Mouse (Mus musculus): Measurements from ENCODE around the gene Neu2. TPM values are rescaled to one million over a fixed set of nuclear protein-coding genes. Genes with fewer than 3 reads are reported as not detected.

The Neu2 gene
- polyA plus RNA-seq, 1 experiment from 2014 or later, result 1.1 TPM

GRCm38 (mm10) chr1:87534118-87534517 lies 24.4 kb downstream of the Neu2 start:
- in situ Hi-C loops (cut with MboI; ENCODE audit: low pct_unique_long_range_greater_than_20kb), result no loop called here
- CTCF ChIA-PET, result interaction anchor here (3.4 kb wide), 1 partner anchor 12 kb away, joined by 9 read pairs; no protein-coding TSS in a partner anchor
- POLR2A ChIA-PET, result no interaction called here
- TF ChIP-seq CTCF (IDR thresholded peaks at IDR 0.05), result no peak
- H3K27me3 ChIP-seq, result no peaks in the 10 kb centered on the region
- ATAC-seq (no peak), DNase-seq (ENCODE audit: low read depth, low spot score) (no peak)

- ATAC-seq, result no peak
- ChIA-PET POLR2A (no interaction called here), CTCF (no interaction called here)
- no peak for TF ChIP-seq CTCF (IDR thresholded peaks at IDR 0.05)
- DNase-seq (ENCODE audit: low read depth, low spot score), result no peak
- H3K27me3 ChIP-seq, result no peaks in the 10 kb centered on the region
- in situ Hi-C loops (cut with MboI; ENCODE audit: low pct_unique_long_range_greater_than_20kb), result no loop called here
Observed at GRCm38 (mm10) chr1:87537008-87537407, 27.3 kb downstream of the Neu2 start.

GRCm38 (mm10) chr1:87541614-87542013 lies 31.9 kb downstream of the Neu2 start:
- ChIA-PET POLR2A (interaction anchor here (0.6 kb wide), 1 partner anchor 66 kb away, joined by 3 read pairs; no protein-coding TSS in a partner anchor), CTCF (interaction anchor here (0.8 to 1.7 kb wide), 20 partner anchors 8 to 214 kb away, joined by 3 to 7 read pairs (median 4); partner anchors contain the start of genes Atg16l1, Inpp5d and Ngef)
- ATAC-seq, result peak; percentile 35
- H3K27me3 ChIP-seq, result no peaks in the 10 kb centered on the region
- in situ Hi-C loops (cut with MboI; ENCODE audit: low pct_unique_long_range_greater_than_20kb), result no loop called here
- peak; percentile 9 for DNase-seq (ENCODE audit: low read depth, low spot score)
- TF ChIP-seq CTCF (IDR thresholded peaks at IDR 0.05), result peak; percentile 78

GRCm38 (mm10) chr1:87551008-87551407 lies 41.3 kb downstream of the Neu2 start:
- H3K27me3 ChIP-seq, result no peaks in the 10 kb centered on the region
- TF ChIP-seq CTCF (IDR thresholded peaks at IDR 0.05), result no peak
- CTCF ChIA-PET, result no interaction called here
- in situ Hi-C loops (cut with MboI; ENCODE audit: low pct_unique_long_range_greater_than_20kb), result no loop called here
- POLR2A ChIA-PET, result no interaction called here
- peak; percentile 65 for DNase-seq (ENCODE audit: low read depth, low spot score)
- peak; percentile 63 for ATAC-seq

- in situ Hi-C loops (cut with MboI; ENCODE audit: low pct_unique_long_range_greater_than_20kb), result no loop called here
- no peaks in the 10 kb centered on the region for H3K27me3 ChIP-seq
- ChIA-PET POLR2A (no interaction called here), CTCF (no interaction called here)
- ATAC-seq (no peak), DNase-seq (ENCODE audit: low read depth, low spot score) (no peak)
- TF ChIP-seq CTCF (IDR thresholded peaks at IDR 0.05), result no peak
Observed at GRCm38 (mm10) chr1:87553586-87553985, 43.9 kb downstream of the Neu2 start.

GRCm38 (mm10) chr1:87562967-87563366 lies 53.3 kb downstream of the Neu2 start:
- no peak for TF ChIP-seq CTCF (IDR thresholded peaks at IDR 0.05)
- no peaks in the 10 kb centered on the region for H3K27me3 ChIP-seq
- POLR2A ChIA-PET, result no interaction called here
- CTCF ChIA-PET, result no interaction called here
- in situ Hi-C loops (cut with MboI; ENCODE audit: low pct_unique_long_range_greater_than_20kb), result no loop called here
- DNase-seq (ENCODE audit: low read depth, low spot score), result no peak
- no peak for ATAC-seq

GRCm38 (mm10) chr1:87565760-87566159 lies 56.1 kb downstream of the Neu2 start:
- ChIA-PET CTCF (interaction anchor here (1.4 kb wide), 1 partner anchor 16 kb away, joined by 4 read pairs; no protein-coding TSS in a partner anchor), POLR2A (no interaction called here)
- in situ Hi-C loops (cut with MboI; ENCODE audit: low pct_unique_long_range_greater_than_20kb), result no loop called here
- DNase-seq (ENCODE audit: low read depth, low spot score) (no peak), ATAC-seq (no peak)
- TF ChIP-seq CTCF (IDR thresholded peaks at IDR 0.05), result no peak
- no peaks in the 10 kb centered on the region for H3K27me3 ChIP-seq

GRCm38 (mm10) chr1:87568398-87568797 lies 58.7 kb downstream of the Neu2 start:
- ATAC-seq, result no peak
- ChIA-PET POLR2A (no interaction called here), CTCF (no interaction called here)
- in situ Hi-C loops (cut with MboI; ENCODE audit: low pct_unique_long_range_greater_than_20kb), result no loop called here
- no peak for DNase-seq (ENCODE audit: low read depth, low spot score)
- H3K27me3 ChIP-seq, result no peaks in the 10 kb centered on the region
- peak; percentile 54 for TF ChIP-seq CTCF (IDR thresholded peaks at IDR 0.05)

GRCm38 (mm10) chr1:87573261-87573660 lies 63.6 kb downstream of the Neu2 start:
- in situ Hi-C loops (cut with MboI; ENCODE audit: low pct_unique_long_range_greater_than_20kb), result no loop called here
- ATAC-seq (no peak), DNase-seq (ENCODE audit: low read depth, low spot score) (no peak)
- CTCF ChIA-PET, result interaction anchor here (1.4 kb wide), 1 partner anchor 31 kb away, joined by 3 read pairs; no protein-coding TSS in a partner anchor
- H3K27me3 ChIP-seq, result no peaks in the 10 kb centered on the region
- POLR2A ChIA-PET, result interaction anchor here (0.8 kb wide), 1 partner anchor 13 kb away, joined by 4 read pairs; no protein-coding TSS in a partner anchor
- TF ChIP-seq CTCF (IDR thresholded peaks at IDR 0.05), result no peak

GRCm38 (mm10) chr1:87573800-87574215 lies 64.1 kb downstream of the Neu2 start, which contains the start of gene Ngef:
TSS of gene Ngef (minus strand) at chr1:87573870.
- no peaks in the 10 kb centered on the region for H3K27me3 ChIP-seq
- in situ Hi-C loops (cut with MboI; ENCODE audit: low pct_unique_long_range_greater_than_20kb), result no loop called here
- no peak for TF ChIP-seq CTCF (IDR thresholded peaks at IDR 0.05)
- ChIA-PET POLR2A (interaction anchor here (0.5 to 0.7 kb wide), 2 partner anchors 20 to 1105 kb away, joined by 3 to 7 read pairs; no protein-coding TSS in a partner anchor), CTCF (interaction anchor here (1.4 kb wide), 1 partner anchor 32 kb away, joined by 3 read pairs; no protein-coding TSS in a partner anchor)
- ATAC-seq (no peak), DNase-seq (ENCODE audit: low read depth, low spot score) (no peak)

- DNase-seq (ENCODE audit: low read depth, low spot score) (no peak), ATAC-seq (peak; percentile 25)
- in situ Hi-C loops (cut with MboI; ENCODE audit: low pct_unique_long_range_greater_than_20kb), result no loop called here
- CTCF ChIA-PET, result interaction anchor here (1.1 kb wide), 2 partner anchors 48 kb away, joined by 3 read pairs; no protein-coding TSS in a partner anchor
- TF ChIP-seq CTCF (IDR thresholded peaks at IDR 0.05), result no peak
- H3K27me3 ChIP-seq, result no peaks in the 10 kb centered on the region
- POLR2A ChIA-PET, result interaction anchor here (0.5 to 0.7 kb wide), 3 partner anchors 19 to 1104 kb away, joined by 3 to 7 read pairs (median 3); no protein-coding TSS in a partner anchor
Observed at GRCm38 (mm10) chr1:87574353-87574752, 64.7 kb downstream of the Neu2 start.

Data from Patski (cell line).